Mouse (Mus musculus) layer of hippocampus, adult 2 months (tissue): ENCODE measurements at regions not wholly inside any gene's neighbourhood (a gene's known extent, or its start where the extent isn't known, plus 50 kb on each side); places are given as distances from the start of the nearest gene placed in this dataset.

Experiments
- DNase-seq, 2 experiments: peaks; one replicate each; pipeline ENCODE4 v3.0.0; 2022; ENCODE audit warnings: low spot score in 2 of 2
- H3K27ac ChIP-seq: fragments of 200-600 bp; 2 replicates; pipeline ENCODE4 v1.8.1; 2022
- H3K4me3 ChIP-seq: fragments of 200-600 bp; 2 replicates; pipeline ENCODE4 v1.8.1; 2022; ENCODE audit warnings: mild to moderate bottlenecking
- CTCF ChIP-seq: fragments of 200-600 bp; conservative IDR thresholded peaks from 2 replicates; pipeline ENCODE4 v1.8.1; 2022; ENCODE audit warnings: antibody characterized with exemption, mild to moderate bottlenecking, moderate library complexity

DNA sequence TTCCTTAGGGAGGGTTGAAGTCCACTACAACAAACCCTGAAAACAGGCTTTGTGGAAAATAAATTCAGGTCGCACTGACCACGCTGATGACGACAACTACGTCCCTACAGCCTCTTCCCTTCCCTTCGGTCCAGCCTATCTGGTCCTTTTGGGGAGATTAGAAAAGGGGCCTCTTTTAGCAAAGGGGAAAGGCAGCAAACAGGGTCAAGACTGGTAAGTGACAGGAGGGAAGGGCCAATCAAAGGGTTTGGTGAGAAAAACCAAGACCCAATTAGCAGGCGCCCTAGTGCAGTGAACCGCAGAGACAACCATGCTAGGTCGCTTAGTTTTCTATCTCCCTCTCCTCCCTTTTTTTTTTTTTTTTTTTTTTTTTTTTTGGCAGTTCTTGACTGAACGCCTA is 124.2 kb upstream of the Kit start:
- Histone ChIP-seq H3K4me3 (no peak overlapping the region), H3K27ac (no peak overlapping the region)
- no peak for TF ChIP-seq CTCF
- DNase-seq = no peak

GRCm38 (mm10) chr5:75451081-75451480 is 123.6 kb upstream of the Kit start:
- no peak overlapping the region for H3K27ac ChIP-seq
- no peak overlapping the region for H3K4me3 ChIP-seq
- no peak for DNase-seq
- no peak for TF ChIP-seq CTCF

DNA sequence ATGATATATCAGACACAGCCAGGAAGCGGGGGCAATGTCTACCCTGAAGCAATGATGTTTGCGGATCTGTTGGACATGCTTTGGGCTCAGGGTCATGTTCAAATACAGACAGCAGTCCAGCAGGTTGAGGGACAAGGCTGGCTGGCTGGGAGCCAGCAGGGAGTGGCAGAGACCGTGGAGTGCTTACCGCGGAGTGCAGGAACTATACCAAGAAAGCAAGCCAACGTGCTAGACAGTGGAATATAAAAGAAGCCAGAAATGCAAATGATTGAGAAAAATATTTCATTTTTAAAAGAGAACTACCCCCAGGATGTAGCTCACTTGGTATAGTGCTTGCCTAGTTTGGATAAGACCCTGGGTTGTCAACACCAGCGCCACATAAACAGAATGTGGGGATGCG is 123.0 kb upstream of the Kit start:
- no peak overlapping the region for H3K4me3 ChIP-seq
- TF ChIP-seq CTCF = no peak
- no peak for DNase-seq
- no peak overlapping the region for H3K27ac ChIP-seq

GRCm38 (mm10) chr5:75453757-75454390 is 120.8 kb upstream of the Kit start:
- TF ChIP-seq CTCF = no peak
- peak in 1 of 2 experiments; percentile 49 for DNase-seq
- Histone ChIP-seq H3K27ac (peak overlapping the region; percentile 57; the same call in 1 of the 2 replicates), H3K4me3 (no peak overlapping the region)

DNA sequence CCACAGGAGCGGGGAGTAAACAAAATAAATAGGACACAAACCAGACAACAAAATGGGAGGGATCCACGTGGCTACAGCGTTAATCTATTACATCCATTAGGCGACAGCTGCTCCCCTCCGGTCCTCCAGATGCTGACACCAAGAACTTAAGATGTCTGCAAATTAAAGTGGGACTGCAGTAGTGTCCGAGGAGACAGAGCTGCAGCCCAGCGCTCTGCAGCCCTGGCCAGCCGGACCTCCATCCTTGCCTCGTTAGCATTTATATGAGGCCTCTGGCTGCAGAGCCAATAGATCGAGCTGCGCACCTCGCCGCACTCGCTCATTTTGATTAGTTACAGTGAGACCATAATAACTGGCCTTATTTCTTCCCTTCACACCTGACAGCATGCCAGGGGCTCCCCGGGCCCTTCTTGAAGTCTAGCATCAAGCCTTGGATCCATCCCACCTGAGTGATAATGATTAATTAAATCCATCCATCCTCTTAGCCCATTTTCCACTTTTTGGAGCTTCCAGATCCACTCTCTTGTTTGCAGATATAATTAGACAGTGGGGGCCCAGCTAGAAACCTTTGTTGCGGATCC is 119.7 kb upstream of the Kit start:
- TF ChIP-seq CTCF = no peak
- Histone ChIP-seq H3K27ac (no peak overlapping the region), H3K4me3 (no peak overlapping the region)
- no peak for DNase-seq

- peak in 1 of 2 experiments; percentile 14 for DNase-seq
- no peak overlapping the region for H3K27ac ChIP-seq
- H3K4me3 ChIP-seq = no peak overlapping the region
- TF ChIP-seq CTCF = no peak
Measured at GRCm38 (mm10) chr5:75457403-75457802, 117.3 kb upstream of the Kit start.

- DNase-seq = peak in 1 of 2 experiments; percentile 17
- Histone ChIP-seq H3K4me3 (no peak overlapping the region), H3K27ac (no peak overlapping the region)
- TF ChIP-seq CTCF = no peak
Measured at GRCm38 (mm10) chr5:75458317-75458716, 116.4 kb upstream of the Kit start.

DNA sequence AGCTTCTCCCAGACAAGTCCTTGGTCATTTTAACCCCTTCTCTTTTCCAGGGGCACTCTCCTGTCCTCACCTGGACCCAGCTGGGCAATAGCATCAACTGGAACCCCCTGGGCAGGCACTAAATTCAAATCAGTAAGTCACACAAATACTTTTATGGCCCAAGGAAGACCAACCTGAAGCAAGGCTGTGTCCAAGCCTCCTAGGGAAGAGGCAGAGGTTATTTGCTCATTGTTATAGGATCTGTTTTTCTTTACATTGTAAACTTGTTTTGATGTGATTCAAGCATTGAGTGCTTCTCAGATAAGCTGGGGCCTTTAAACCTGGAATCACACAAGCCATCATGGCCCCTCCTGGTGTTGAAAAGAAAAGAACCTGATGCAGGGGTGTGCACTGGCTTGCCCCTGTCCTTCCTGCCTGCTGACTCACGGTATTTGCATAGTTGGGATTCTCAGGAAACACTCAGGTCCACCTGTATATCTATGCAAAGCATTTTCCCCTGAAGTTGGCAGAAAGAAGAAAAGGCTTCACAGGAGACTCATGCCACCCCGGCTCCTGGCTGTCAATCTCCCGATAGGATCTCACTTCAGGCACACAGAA is 114.9 kb upstream of the Kit start:
- no peak for TF ChIP-seq CTCF
- no peak for DNase-seq
- no peak overlapping the region for H3K27ac ChIP-seq
- H3K4me3 ChIP-seq = no peak overlapping the region

- DNase-seq = no peak
- no peak for TF ChIP-seq CTCF
- H3K27ac ChIP-seq = no peak overlapping the region
- no peak overlapping the region for H3K4me3 ChIP-seq
Measured at GRCm38 (mm10) chr5:75460414-75461025, 114.2 kb upstream of the Kit start.

GRCm38 (mm10) chr5:75461368-75461767 is 113.3 kb upstream of the Kit start:
- Histone ChIP-seq H3K4me3 (no peak overlapping the region), H3K27ac (no peak overlapping the region)
- TF ChIP-seq CTCF = no peak
- DNase-seq = no peak

DNA sequence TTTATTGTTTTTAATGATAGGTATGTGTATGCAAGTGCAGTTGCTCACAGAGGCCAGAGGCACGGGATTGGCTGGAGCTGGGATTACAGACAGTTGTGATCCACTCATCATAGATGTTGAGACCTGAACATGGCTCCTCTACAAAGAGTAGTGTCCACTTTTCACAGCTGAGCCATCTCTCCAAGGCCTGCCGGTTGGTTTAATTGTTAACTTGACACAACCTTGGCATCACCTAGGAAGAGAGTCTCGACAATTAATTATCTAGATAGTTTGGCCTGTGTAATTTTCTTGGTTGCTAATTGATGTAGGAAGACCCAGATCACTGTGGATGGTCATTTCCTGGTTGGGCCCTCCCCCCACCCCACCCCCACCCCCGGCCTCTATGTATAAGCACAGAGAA is 111.1 kb upstream of the Kit start:
- no peak for DNase-seq
- Histone ChIP-seq H3K4me3 (no peak overlapping the region), H3K27ac (no peak overlapping the region)
- TF ChIP-seq CTCF = no peak

GRCm38 (mm10) chr5:75465701-75466100 is 109.0 kb upstream of the Kit start:
- DNase-seq = no peak
- no peak overlapping the region for H3K27ac ChIP-seq
- no peak for TF ChIP-seq CTCF
- no peak overlapping the region for H3K4me3 ChIP-seq

GRCm38 (mm10) chr5:75466941-75467340 is 107.8 kb upstream of the Kit start:
- TF ChIP-seq CTCF = no peak
- Histone ChIP-seq H3K27ac (no peak overlapping the region), H3K4me3 (no peak overlapping the region)
- DNase-seq = no peak
